Mouse (Mus musculus) T-cell, adult 2 months (primary cell): ENCODE data around the gene Irak1bp1.
A peak's percentile ranks its signal among the peaks of the same experiment; 100 is the strongest.

Experiments
- DNase-seq: peaks from one replicate; pipeline ENCODE4 v3.0.0; 2022; ENCODE audit warnings: low spot score

Irak1bp1 gene

DNA sequence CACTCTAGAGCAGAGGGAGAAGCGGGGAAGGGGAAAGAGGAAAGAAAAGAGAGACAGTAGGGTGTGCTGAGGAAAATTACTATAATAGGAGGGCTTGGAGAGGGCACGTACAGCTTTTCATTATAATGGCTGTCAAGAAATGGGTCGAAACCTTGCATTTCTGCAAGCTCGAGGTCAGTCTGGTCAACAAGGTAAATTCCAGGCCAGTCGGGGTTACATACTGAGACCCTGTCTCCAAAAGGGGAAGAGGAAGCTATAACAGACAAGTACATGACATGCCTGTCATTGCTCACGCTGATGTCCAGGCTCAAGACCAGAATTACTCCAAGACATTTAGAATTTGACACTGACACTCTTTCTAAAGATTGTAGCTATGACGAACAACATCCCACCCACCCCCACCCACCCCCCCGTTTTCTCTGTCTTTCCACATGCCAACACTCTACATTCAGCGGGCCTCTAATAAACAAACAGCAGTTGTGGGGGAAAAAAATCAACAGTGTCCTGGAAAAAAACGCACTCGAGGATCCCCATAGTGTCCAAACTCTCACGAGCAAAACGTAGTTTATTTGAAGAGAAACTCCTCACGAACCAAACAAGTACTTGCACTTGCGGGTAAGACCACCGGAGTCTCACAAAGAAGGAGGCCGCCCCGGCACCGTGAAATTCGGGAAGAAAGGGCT, at the start of gene Irak1bp1:
TSS of gene Irak1bp1 (plus strand) at position 534 of the 683 bp plus-strand sequence.
- DNase-seq: no peak

DNA sequence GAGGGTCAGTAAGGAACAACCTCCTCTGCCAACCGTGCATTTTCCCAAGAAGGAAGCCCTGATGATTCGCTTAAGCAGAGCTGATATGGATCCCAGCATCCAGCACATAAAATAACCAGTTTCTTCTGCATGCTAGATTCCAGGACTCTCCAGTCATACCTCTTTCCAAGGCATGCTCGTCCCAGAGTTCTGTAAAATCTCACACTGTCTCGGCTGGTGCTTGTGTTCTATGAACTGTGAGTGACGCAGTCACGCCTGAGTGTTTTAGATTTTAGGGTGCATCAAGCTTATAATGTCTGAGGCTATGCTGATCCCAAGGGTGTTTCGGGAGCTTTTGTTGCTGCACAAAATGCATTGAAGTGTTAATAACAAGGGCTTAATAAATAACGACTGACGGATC, 41.0 kb upstream of the Irak1bp1 start:
- no peak for DNase-seq

DNA sequence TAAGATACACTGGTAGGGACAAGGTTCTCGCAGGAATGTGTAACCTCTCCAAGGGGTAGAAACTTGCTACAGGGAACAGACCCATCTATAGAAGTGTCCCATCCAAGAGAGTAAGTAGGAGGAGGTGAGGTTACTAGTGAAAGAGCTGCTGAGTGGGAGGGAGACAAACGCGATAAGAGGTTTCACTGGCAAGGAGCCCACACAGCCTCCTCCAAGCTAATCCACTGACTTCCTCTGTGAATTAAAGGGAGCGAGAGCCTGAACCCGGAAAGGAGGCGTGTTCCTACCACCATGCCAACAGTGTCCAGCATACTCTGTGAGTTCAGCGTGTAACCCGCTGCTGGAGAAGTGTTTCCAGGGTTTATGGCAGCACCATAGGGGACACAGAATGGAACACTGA, 29.0 kb upstream of the Irak1bp1 start:
- DNase-seq: no peak

DNA sequence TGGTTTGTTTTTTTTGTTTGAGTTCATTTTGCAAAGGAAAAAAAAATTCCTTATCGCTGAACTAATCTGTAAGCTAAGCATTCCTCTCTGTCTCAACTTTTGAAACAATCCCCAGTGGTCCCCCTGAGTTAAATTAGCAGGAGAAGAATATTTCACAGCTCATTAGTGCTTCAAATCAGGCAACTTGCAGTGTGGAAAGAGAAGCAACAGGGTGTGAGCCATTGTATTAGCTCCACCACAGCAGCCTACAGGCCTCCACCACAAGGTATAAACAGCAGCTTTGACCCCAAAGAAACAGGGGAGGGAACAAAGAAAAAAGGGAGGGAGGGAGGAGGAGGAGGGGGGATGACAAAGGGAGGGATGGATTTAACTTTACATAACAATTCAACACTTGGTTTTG, 22.2 kb upstream of the Irak1bp1 start:
- no peak for DNase-seq

DNA sequence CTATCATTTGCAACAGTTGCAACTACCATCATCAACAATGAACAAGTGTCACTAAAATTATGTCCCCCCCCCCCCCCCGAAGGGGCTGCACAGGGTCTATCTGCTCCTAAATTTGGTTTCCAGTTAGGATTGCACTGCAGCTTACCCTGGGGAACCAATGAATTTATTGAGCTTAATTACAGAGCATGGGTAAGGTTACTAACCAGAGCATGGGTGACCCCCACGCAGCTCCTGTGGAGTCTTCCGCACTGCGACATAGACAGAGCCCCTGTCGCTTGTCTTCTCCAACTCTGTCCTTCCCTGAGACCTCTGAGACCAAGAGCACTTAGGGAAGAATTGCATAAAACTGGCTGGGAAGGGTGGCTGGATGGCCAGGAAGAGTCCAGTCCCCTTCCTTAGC, 21.7 kb upstream of the Irak1bp1 start:
- DNase-seq: no peak

DNA sequence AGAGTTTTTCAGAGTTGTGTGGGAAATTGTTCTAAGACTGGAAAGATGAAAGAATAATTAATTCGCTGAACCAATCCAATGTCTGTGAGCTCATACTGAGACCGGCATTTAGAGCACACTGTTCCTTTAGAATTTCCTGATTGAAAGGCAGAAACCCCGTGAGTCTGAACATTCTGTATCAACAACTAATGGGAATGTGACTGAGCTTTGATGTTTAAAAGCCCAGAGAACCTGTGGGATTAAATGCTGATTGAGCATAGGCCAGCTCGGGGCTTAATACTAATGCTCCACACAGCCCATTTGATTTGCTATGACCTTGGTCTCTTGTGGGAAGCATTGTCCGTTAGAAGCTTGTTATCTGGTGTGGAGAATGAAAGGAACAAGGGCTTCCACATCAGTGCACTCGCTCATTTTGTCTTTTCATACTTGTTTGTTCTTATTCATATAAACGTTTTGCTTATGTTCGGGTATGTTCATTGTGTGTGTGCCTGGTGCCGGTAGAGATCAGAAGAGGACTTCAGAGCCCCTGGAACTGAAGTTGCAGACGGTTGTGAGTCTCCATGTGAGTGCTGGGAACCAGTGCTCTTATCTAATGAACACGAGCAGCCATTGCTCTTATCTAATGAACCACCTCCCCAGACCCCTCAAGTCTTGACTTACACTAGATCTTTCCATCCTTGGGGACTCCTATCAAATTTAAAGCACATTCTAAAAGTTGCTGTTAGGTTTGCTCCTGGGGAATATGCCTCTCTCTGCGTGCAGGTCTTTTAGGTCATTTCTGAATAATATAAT, 17.0 kb upstream of the Irak1bp1 start:
- no peak for DNase-seq

DNA sequence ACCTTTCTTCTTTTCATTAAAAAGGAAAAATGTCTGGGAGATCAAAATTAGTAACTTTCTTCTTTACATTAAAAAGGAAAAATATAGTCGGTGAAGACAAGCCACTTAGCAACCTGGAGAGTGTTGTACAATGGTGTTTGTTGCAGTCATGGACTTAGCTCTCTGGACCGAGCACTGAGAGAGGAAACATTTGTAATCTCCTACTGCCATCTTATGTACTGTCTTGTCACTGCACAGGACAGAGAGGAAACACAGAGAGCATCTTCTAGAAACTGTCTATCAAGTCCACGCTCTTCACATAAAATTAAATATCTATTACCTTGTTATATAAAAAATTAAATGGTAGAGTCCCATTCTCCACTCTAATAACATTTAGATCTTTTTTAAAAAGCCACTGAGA, 14.8 kb upstream of the Irak1bp1 start:
- DNase-seq: no peak

DNA sequence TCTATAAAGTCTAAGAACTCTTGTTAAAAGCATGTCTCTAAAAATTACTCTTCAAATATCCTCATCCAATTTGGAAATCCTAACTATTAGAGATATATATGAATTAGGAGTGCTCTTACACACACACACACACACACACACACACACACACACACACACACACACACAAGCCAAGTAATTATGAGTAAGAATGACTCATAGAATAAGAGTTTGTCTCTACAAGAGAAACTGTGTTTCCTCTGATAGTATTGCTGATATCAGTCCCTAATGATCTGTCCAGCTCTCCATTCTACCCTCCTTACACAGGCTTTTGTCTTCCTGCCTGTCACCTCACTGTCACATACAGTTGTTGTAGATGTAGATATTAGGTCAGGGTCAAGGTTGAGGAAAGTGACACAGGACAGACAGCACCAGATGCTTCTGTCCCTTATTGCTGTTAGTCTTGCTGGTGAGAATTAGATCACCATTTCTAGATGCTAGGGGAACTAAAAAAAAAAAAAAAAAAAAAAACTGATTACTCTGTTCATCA, 14.0 kb upstream of the Irak1bp1 start:
- no peak for DNase-seq

DNA sequence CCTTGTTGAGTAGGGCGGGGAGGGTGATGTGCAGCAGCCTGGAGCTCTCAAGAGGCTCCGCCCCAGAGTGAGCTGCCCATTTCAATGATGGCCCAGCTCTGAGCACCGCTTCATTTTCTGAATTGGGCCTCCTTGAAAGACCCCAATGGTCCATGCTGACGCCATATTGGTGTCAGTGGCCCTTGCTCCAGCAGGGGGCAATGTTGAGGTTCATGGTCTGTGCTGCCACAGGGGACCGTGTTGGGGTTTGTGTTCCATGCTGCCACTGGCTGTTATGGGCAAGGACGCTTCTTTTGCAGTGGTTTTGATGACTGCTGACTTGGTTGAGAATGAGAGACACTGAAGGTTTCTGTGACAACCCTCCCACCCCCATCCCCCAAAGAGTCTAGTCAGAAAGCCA, 2.9 kb upstream of the Irak1bp1 start:
- DNase-seq: no peak

DNA sequence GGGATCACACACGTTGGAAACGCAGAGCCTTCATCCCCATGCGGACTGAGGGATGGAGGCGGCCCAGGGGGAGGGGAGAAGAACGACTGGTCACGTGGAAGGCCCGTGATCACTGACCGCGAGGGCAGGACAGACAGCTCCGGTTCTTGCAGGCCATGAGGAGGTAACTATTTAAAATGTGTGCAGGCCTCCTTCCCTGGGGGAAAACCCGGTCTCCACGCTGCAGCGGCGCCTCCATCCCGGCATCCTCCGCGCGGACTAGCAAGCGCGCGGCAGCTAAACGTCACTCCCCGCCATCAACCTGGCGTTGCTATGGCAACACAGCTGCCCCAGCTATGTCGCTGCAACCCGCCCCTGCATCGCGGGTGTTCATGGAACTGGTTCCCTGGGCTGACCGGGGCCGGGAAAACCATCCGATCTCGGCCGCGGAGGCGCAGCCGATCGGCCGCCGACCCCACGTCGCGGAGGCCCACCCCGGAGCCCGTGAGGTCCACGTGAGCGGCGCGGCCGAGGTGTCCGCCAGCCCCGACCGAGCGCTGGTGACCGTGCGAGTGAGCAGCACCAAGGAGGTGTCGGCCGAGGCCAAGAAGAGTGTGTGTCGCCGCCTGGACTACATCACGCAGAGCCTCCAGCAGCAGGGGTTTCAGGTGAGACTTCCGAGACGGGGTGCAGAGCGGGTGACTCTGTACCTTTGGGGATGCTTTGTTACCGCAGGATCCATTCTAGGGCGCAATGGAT, 522 bp downstream of the Irak1bp1 start:
- peak; percentile 89 for DNase-seq

DNA sequence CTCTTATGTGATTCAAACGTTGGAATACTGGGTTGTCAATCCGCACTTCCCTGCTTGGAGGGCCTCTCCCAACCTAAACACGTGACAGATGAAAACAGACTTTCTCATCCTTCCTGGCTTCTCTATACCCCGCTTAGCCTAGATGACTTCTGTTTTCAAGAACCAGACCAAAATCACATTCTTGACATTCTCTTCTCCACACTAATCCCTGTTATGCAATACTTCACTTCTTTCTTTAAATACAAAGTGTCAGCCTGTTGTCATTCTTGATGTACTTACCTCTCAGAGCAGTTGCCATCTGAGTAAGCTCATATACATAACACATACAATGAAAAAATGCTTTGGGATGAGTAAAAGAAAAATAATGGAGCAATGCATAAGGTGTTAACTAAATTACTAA, 2.6 kb downstream of the Irak1bp1 start:
- no peak for DNase-seq

DNA sequence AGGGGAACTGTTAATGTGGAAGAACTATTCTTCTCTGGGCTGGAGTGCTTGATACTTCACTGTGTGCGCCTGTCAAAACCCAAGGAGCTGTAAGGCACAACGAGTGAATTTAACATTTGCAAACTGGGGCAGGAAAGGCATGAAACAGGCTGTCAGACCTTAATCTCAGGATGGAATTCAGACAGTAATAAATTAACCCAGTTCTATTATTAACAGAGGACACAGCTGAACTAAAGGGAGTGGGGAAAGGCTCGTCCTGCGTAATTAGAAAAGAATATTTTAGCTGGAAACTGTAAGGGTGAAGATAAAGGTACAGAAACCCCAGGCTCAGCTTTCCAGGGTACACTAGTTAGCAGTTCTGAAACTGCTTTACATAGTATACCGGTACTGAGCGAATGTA, 6.6 kb downstream of the Irak1bp1 start:
- DNase-seq: no peak

DNA sequence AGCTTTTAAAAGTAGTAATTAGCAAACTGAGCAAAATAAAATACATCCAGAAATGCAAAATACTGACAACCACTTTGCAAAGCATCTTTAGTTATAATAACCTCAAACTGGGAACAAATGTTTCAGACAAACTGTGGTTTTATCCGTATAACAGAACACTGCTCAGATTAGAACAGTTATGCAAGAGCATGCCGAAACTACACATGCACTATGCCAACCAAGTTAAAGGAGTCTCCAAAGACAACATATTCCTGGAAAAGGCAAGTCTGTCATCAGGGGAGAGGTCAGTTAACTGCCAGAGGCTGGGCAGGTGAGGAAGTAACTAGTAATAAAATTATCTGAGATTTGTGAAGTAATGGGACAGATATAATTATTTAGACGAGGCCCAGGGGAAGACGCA, 13.3 kb downstream of the Irak1bp1 start:
- DNase-seq: no peak

DNA sequence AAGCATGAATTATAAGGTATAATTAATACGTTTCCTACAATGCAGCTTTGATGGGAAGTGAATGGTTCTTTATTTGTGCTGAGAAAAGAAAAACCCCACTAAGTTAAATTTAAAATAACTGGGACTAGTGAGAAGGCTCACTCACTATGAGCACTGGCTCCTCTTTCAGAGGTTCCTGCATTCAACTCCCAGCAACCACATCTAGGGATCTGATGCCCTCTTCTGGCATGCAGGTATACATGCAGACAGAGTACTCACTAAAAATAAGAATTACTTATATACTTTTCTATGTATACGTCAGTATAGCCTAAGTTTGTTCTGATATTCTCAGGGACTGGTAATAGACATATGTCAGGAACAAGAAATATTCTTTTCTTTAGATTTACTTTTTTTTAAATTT, 24.7 kb downstream of the Irak1bp1 start:
- DNase-seq: no peak

DNA sequence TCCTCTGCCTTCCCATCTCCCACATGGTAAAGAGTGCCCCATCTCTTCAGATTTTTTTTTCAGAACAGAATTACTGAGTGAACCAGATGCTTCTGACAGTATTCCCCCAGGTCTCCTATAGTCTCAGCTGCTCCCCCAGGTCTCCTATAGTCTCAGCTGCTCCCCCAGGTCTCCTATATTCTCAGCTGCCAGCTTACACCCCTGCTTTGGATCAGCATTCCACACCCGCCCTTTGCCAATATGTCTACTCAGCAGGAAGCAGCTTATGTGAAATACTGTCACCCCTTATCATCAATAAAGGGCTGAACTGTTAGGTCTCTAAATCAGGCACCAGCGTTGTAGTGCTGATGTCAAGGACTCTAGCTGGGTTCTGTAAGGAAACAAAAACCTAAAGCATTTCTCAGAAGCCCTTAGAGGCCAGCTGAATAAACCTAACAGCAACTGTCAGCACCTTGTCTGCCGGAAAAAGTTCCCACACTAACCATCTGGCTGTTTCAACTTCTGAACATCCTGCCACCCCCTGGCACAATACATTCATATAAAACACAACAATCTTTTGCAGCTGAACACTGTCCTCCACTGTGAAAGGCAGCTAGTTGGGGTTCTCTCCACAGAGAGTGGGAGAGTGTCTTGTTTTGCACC, 25.8 kb downstream of the Irak1bp1 start:
- no peak for DNase-seq

DNA sequence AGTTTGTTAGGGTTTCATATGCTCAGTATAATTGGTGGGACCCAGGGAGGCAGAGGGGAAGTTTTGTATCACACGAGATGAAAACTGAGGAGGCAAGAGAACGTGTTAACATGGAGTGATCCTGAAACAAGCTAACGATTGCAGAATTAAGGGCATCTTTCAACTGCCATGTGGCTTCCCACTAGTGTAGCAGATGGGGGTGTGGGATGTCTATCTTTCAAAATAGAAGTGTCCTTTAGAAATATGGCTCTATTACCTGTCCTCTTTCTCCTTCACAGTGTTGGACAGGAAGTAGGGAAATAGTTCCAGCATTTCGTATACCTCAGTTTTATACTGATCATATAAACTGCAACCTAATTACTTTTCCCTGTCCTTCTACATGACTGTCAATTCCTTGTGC, 26.9 kb downstream of the Irak1bp1 start:
- DNase-seq: no peak

DNA sequence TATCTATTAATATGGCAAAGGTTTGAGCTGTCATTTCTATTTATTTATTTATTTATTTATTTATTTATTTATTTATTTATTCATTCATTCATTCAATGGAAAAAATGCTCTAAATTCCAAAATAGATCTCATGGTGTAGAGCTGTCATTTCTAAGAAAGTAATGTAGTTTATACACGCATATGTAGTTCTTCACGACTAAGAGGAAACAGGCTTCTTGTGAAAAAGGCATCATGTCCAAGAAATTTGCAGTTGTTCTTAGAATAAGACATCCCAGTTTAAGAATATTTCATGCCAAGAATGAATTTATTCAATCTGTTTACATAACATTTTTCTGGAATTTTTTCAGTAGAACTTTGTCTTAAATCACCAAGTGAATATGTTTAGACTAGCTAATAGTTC, 31.5 kb downstream of the Irak1bp1 start:
- DNase-seq: no peak

DNA sequence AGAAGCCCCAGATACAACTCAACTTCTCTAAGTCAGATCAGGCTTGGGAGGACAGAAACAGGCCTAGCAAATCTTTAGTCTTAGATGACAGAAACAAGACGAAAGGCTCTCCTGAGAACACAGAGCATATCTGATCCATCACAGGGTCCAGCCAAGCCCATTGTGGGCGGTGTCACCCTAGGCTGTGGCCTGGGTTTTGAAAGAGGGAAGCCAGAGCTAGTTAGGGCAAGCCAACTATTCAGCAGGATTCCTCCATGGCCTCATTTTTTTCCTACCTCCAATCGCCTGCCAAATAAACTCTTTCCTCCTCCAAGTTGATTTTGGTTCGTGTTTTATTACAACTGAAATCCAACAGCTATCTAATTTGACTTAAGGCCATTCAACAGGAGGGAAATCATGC, 32.0 kb downstream of the Irak1bp1 start:
- DNase-seq: no peak

DNA sequence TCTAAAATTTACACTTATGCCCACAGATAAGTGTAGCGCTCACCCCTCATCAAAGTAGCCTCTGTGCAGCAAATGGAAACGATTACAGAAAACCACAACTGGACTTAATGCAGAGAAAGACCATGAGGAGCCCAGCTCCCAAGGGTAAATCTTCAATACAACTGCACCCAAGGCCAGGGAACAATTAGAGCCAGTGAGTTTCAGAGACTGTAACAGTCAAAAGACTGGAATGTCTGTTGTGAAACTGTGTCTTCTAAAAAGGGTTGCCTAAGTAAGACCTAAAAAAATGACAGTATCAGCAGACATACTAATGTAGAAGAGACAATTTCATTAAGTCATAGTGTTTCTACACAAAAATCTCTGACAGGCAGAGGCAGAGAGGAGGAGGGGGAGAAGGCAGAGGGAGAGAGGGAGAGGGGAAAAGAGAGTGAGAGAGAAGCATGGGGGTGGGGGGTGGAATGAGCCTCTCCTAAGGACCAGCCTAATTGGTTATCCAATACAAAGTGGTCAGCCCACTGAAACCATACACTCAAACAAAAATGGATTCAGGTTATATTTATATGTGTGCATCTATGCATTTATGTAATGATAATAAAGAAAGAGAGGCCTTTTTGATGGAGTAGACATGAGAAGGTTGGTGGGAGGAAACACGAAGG, 32.6 kb downstream of the Irak1bp1 start:
- DNase-seq: no peak

DNA sequence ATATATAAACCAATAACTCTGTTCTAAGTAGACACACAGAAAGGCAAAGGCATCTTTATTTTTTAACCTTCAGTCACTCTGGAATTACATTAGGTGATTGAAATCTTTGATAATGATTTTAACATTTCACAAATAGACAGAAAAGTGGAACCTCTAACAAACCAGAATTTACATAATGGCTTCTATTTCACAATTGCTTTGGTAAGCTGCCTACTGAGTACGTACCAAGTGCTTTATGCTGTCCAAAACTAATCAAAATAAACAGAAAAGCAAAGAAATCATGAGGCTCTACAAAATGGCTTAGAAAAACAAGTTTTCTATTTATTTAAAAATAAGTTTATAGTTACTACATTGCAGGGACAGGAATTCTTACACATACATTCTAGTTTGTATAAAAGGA, 36.8 kb downstream of the Irak1bp1 start:
- DNase-seq: no peak

DNA sequence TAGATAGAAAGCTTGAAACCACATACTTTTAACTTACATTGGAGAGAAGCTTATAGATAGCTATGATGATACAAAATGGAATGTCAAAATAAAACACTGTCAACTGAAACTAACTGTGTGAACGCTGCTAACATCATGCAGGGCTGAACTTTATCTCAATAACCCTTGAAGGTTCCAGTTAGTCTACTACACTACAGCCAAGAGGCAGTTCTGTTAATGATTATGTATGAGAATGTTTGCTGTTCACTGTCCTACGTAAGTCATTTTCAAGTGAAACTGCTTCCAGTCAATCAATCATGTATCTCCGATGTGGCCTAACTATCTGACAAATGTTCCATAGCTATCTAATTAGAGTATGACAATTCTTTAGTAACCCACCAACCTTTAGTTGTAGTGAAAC, 38.4 kb downstream of the Irak1bp1 start:
- no peak for DNase-seq

DNA sequence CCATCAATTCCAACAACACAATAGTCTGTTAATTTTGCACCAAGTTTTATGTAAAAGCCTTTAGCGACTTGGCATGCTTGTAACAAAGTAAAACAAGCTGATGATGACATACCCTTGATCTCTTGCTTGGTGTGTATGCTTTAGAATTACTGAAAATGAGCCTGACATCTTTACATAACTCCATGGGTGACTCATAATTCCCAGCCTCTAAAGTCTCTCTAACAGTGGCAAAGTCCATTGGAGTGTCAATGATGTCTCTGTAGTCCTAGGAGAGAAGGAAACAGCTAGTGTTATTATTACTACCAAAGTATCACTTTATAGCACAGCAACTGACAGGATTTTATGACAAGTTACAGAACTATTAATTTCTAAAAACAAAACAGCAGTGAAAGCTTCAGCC, 47.7 kb downstream of the Irak1bp1 start:
- DNase-seq: no peak
